Mouse (Mus musculus) gastrocnemius, postnatal 14 days (tissue): ENCODE measurements at regions not wholly inside any gene's neighbourhood (a gene's known extent, or its start where the extent isn't known, plus 50 kb on each side); places are given as distances from the start of the nearest gene placed in this dataset.
"Not testable (repeated sequence)": the region's sequence is repeated elsewhere in the genome, so short reads cannot be mapped to it uniquely, and the experiment has no call there.

Source experiments
- DNase-seq: peaks from one replicate; pipeline ENCODE4 v3.0.0; 2021; ENCODE audit warnings: mixed read lengths
- intact Hi-C: fragments of 180-260 bp; cut with DNase I; formaldehyde crosslinking; loops from one replicate; pipeline ENCODE4 v1.15.1; 2025; ENCODE audit warnings: low total_unique reads

GRCm38 (mm10) chr15:3707089-3708078, 124.1 kb upstream of the Ghr start:
- DNase-seq = peak; percentile 36
- intact Hi-C loops = no loop called here

GRCm38 (mm10) chr15:3699234-3699814, 116.0 kb upstream of the Ghr start:
- no peak for DNase-seq
- intact Hi-C loops = no loop called here

GRCm38 (mm10) chr15:3685254-3685653, 102.0 kb upstream of the Ghr start:
- intact Hi-C loops = no loop called here
- no peak for DNase-seq

- DNase-seq, intact Hi-C loops: not testable (repeated sequence)
These were observed 93.7 kb upstream of the Ghr start for GRCm38 (mm10) chr15:3677026-3677425.

GRCm38 (mm10) chr15:3672586-3672985, 89.3 kb upstream of the Ghr start:
- no peak for DNase-seq
- intact Hi-C loops = no loop called here

- no peak for DNase-seq
These were observed 87.9 kb upstream of the Ghr start for GRCm38 (mm10) chr15:3671169-3671568.

GRCm38 (mm10) chr15:3669411-3669810, 86.1 kb upstream of the Ghr start:
- intact Hi-C loops = no loop called here
- no peak for DNase-seq

More at GRCm38 (mm10) chr15:3671169-3671568, 87.9 kb upstream of the Ghr start:
- intact Hi-C loops = no loop called here

GRCm38 (mm10) chr15:3668863-3669262, 85.6 kb upstream of the Ghr start:
- intact Hi-C loops = no loop called here
- no peak for DNase-seq

GRCm38 (mm10) chr15:3648741-3649140, 65.4 kb upstream of the Ghr start:
- DNase-seq = no peak
- intact Hi-C loops = no loop called here

GRCm38 (mm10) chr15:3640091-3640490, 56.8 kb upstream of the Ghr start:
- DNase-seq = no peak
- intact Hi-C loops = no loop called here
